Mouse (Mus musculus) C2C12 (cell line): ENCODE measurements around the gene Camta2. TPM values are rescaled to one million over a fixed set of nuclear protein-coding genes. Genes with fewer than 3 reads are reported as not detected.

ENCODE experiments used
- H3K27me3 ChIP-seq: one replicate; pipeline ENCODE4 v1.6.1; 2011; ENCODE audit not compliant: control insufficient read depth, insufficient read depth, insufficient read length
- H3K36me3 ChIP-seq: one replicate; pipeline ENCODE4 v1.6.1; 2011; ENCODE audit not compliant: control insufficient read depth, insufficient read depth
- H3K4me3 ChIP-seq: one replicate; pipeline ENCODE4 v1.5.1; 2011; ENCODE audit warnings: mild to moderate bottlenecking, control low read depth; ENCODE audit not compliant: poor library complexity, insufficient read depth, severe bottlenecking
- H3K79me2 ChIP-seq: one replicate; pipeline ENCODE4 v1.6.1; 2011; ENCODE audit not compliant: control insufficient read depth, insufficient read depth
- H3K79me3 ChIP-seq: one replicate; pipeline ENCODE4 v1.6.1; 2011; ENCODE audit warnings: low read depth, control low read depth
- H3ac ChIP-seq: one replicate; pipeline ENCODE3; 2011; ENCODE audit warnings: low read depth; ENCODE audit not compliant: control insufficient read depth, insufficient read length
- CEBPB ChIP-seq: IDR thresholded peaks from one replicate; pipeline ENCODE4 v1.6.1; 2011; ENCODE audit warnings: low read depth, mild to moderate bottlenecking, control low read depth, moderate library complexity
- CTCF ChIP-seq: IDR thresholded peaks from one replicate; pipeline ENCODE4 v1.5.1; 2011; ENCODE audit not compliant: control insufficient read depth, insufficient read depth, insufficient read length
- FOSL1 ChIP-seq: IDR thresholded peaks from one replicate; pipeline ENCODE4 v1.8.0; 2011; ENCODE audit warnings: mild to moderate bottlenecking, low read length; ENCODE audit not compliant: poor library complexity, insufficient read depth, severe bottlenecking
- MAX ChIP-seq: IDR thresholded peaks from one replicate; pipeline ENCODE4 v1.6.1; 2011; ENCODE audit warnings: mild to moderate bottlenecking, control low read depth
- MYOD1 ChIP-seq: IDR thresholded peaks from one replicate; pipeline ENCODE4 v1.6.1; 2011; ENCODE audit warnings: low read depth; ENCODE audit not compliant: control insufficient read depth, insufficient read length
- MYOG ChIP-seq: IDR thresholded peaks from one replicate; pipeline ENCODE4 v1.6.1; 2011; ENCODE audit not compliant: control insufficient read depth, insufficient read length; ENCODE audit errors: extremely low read depth
- USF1 ChIP-seq: IDR thresholded peaks from one replicate; pipeline ENCODE4 v1.6.1; 2011; ENCODE audit warnings: low read depth, mild to moderate bottlenecking, control low read depth, moderate library complexity
- polyA plus RNA-seq: library from polyadenylated mRNA; unstranded; fragments of >200 nt; fragmentation: generic; extraction: Trizol; gene quantifications from one replicate; pipeline ENCODE4 v1.2.1, GENCODE M21; 2012; ENCODE audit warnings: missing spikeins

The Camta2 gene
- polyA plus RNA-seq, 1 experiment = 9.0 TPM

DNA sequence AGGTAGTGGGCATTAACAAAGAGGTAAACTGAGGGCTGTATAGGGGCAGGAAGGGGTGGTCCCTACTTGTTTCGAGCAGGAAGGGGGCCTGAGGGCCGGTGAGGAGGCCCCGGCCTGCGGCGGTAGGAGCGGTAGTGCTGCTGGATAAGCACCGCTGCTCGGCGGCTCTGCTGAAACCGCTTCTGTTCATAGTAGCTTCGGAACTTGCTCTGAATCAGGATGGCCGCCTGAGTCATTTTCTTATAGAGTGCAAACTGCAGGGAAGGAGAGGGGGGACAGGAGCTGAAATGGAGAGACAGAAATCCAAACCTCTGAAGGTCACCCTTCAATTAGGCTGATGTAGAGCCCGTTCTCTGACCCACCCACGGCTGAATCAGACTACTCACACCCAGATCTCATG lies 17.4 kb downstream of the Camta2 start:
- H3K36me3 ChIP-seq = peaks cover 20% of the 10 kb centered on the region
- peaks cover 34% of the 10 kb centered on the region for H3K79me2 ChIP-seq
- TF ChIP-seq MYOG (no peak), USF1 (no peak), FOSL1 (no peak), MYOD1 (no peak), MAX (no peak), CTCF (no peak), CEBPB (no peak)
- H3K4me3 ChIP-seq = peak overlapping the region; percentile 76
- H3K79me3 ChIP-seq = peaks cover 20% of the 10 kb centered on the region
- no peak overlapping the region for H3ac ChIP-seq
- H3K27me3 ChIP-seq = no peaks in the 10 kb centered on the region

GRCm38 (mm10) chr11:70669582-70670345 lies 18.1 kb downstream of the Camta2 start:
- no peak for TF ChIP-seq CEBPB
- no peak for TF ChIP-seq MAX
- no peak for TF ChIP-seq MYOD1
- TF ChIP-seq USF1 = no peak
- peak; percentile 34 for TF ChIP-seq CTCF
- H3K79me3 ChIP-seq = peaks cover 20% of the 10 kb centered on the region
- no peaks in the 10 kb centered on the region for H3K27me3 ChIP-seq
- H3ac ChIP-seq = peak overlapping the region; percentile 92
- H3K79me2 ChIP-seq = peaks cover 41% of the 10 kb centered on the region
- H3K4me3 ChIP-seq = peak overlapping the region; percentile 76
- peaks cover 26% of the 10 kb centered on the region for H3K36me3 ChIP-seq

DNA sequence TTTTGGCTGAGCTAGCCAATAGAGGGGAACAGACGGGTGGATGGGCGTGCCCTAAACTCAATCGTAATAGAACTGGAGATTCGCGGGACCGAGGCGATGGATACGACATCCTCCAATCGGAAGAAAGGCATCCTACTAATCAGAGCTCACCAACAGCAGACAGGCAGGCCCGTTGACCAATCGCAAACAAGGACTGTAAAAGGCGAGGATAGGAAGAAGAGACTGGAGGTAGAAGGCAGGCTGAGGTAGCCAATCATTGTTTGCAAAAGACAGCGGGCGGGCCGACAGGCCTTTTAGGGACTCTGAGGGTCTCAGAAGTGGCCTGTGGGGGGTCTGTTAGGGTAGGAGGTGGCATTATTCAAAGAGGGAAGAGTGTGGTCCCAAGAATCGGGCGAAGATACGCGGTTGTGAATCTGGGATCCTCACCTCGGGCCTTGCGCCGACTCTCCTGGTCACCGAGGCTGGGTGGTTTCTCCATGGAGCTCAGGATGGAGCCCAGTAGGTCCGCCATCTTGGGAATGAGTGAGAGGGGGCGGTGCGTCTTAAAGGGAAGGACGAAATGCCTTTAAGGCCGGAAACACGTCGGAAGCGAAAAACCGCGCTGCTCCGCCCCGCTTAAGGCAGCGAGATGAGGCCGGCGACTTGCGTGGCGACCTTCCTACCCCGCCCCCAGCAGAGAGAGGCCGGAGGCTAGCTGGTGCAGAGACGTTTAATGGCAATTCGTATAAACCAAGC lies 19.0 kb downstream of the Camta2 start, which contains the start of gene Spag7:
Gene Spag7 (minus strand): TSS at position 646 of the 735 bp plus-strand sequence.
- Histone ChIP-seq H3ac (peak within 1 kb of the TSS; percentile 92), H3K36me3 (peaks cover 32% of the 10 kb centered on the region), H3K27me3 (no peaks in the 10 kb centered on the region), H3K79me2 (peaks cover 41% of the 10 kb centered on the region), H3K79me3 (peaks cover 20% of the 10 kb centered on the region), H3K4me3 (peak within 1 kb of the TSS; percentile 76)
- no peak for TF ChIP-seq MYOD1
- no peak for TF ChIP-seq FOSL1
- TF ChIP-seq CTCF = no peak
- no peak for TF ChIP-seq MYOG
- TF ChIP-seq CEBPB = no peak
- no peak for TF ChIP-seq MAX
- no peak for TF ChIP-seq USF1

DNA sequence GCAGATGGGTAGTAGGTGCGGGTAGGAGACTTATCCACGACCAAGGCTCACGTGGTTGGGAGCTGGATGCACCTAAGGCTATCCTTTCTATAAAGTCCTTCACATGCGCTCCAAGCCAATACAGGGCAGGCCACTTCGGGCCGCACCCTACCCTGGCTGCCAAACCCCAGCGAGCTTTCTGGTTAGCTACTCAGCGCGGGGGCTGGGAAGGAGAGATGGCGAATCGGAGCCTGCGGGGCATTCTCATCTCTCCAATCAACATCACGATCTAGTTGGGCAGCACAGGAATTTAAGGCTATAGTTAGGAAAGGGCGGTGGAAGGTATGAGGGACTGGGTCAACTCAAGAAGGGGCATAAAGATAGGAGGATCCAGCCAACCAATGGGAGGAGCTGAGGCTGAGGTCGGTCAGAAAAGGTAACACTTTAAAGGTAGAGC lies 19.6 kb downstream of the Camta2 start:
- H3K79me3 ChIP-seq = peaks cover 20% of the 10 kb centered on the region
- H3K36me3 ChIP-seq = peaks cover 34% of the 10 kb centered on the region
- peak overlapping the region; percentile 28 for H3ac ChIP-seq
- peaks cover 41% of the 10 kb centered on the region for H3K79me2 ChIP-seq
- TF ChIP-seq CTCF (no peak), USF1 (peak; percentile 65), MAX (no peak)
- no peaks in the 10 kb centered on the region for H3K27me3 ChIP-seq
- H3K4me3 ChIP-seq = peak overlapping the region; percentile 23

- Histone ChIP-seq H3K79me2 (peaks cover 41% of the 10 kb centered on the region), H3ac (peak overlapping the region; percentile 28), H3K79me3 (peaks cover 20% of the 10 kb centered on the region), H3K4me3 (peak overlapping the region; percentile 23), H3K36me3 (peaks cover 40% of the 10 kb centered on the region), H3K27me3 (no peaks in the 10 kb centered on the region)
- TF ChIP-seq CTCF = no peak
- no peak for TF ChIP-seq USF1
- TF ChIP-seq FOSL1 = no peak
- TF ChIP-seq MAX = no peak
- TF ChIP-seq CEBPB = no peak
- no peak for TF ChIP-seq MYOD1
- TF ChIP-seq MYOG = no peak
Observed at GRCm38 (mm10) chr11:70667271-70668150, 20.4 kb downstream of the Camta2 start.
